Mouse (Mus musculus): ENCODE measurements around the gene Oca2.

DNA sequence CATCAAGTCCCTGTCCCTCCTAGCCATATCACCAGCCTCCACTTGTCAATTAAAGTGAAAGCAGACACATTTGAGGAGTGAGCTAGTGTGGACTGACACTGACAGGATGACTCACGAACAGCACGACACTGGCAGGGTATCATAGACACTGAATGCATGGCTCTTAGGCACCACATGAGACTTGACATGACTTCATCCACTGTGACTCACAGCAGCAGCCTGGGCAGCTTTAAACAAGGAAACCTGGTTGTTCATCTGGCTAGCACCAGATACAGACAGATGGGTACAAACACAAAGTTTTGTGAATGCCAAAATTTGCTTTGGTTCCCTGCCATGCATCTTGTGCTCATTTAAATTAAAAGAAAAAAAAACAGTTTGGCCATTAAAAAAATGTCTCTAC is 182.4 kb downstream of the Oca2 start:
- no peak for TF ChIP-seq ZC3H11A (IDR thresholded peaks at IDR 0.05; ENCODE audit: borderline replicate concordance, low read depth, low read length)
- TF ChIP-seq CHD2 (IDR thresholded peaks at IDR 0.05; ENCODE audit: low read depth, low read length): no peak

Data from ES-E14 (cell line).